Mouse (Mus musculus) midbrain, embryonic 15.5 days (tissue): ENCODE data around the gene Gbp5. TPM values are rescaled to one million over a fixed set of nuclear protein-coding genes. Genes with fewer than 3 reads are reported as not detected.
"Not testable (repeated sequence)": the region's sequence is repeated elsewhere in the genome, so short reads cannot be mapped to it uniquely, and the experiment has no call there.

Source experiments
- ATAC-seq: fragments of 200-750 bp; cut with Nextera tagmentation; replicated peaks from 2 replicates; pipeline ENCODE4 v1.8.0; 2017; ENCODE audit warnings: moderate TSS enrichment
- H3K27ac ChIP-seq: fragments of 300-500 bp; sonication (generic); 2 replicates; pipeline ENCODE4 v1.5.1; 2015; ENCODE audit warnings: mild to moderate bottlenecking, inconsistent platforms
- H3K27me3 ChIP-seq: fragments of 300-500 bp; sonication (generic); replicated peaks from 2 replicates; pipeline ENCODE4 v1.6.1; 2015; ENCODE audit warnings: inconsistent platforms
- H3K36me3 ChIP-seq: fragments of 300-500 bp; sonication (generic); replicated peaks from 2 replicates; pipeline ENCODE4 v1.6.1; 2015; ENCODE audit warnings: inconsistent platforms
- H3K4me1 ChIP-seq: fragments of 300-500 bp; sonication (generic); 2 replicates; pipeline ENCODE4 v1.6.1; 2015; ENCODE audit warnings: inconsistent platforms
- H3K4me2 ChIP-seq: fragments of 300-500 bp; sonication (generic); 2 replicates; pipeline ENCODE4 v1.6.1; 2015; ENCODE audit warnings: inconsistent platforms, mild to moderate bottlenecking, moderate library complexity
- H3K4me3 ChIP-seq: fragments of 300-500 bp; sonication (generic); 2 replicates; pipeline ENCODE4 v1.5.1; 2015; ENCODE audit warnings: mild to moderate bottlenecking, inconsistent platforms
- H3K9ac ChIP-seq: fragments of 300-500 bp; sonication (generic); 2 replicates; pipeline ENCODE4 v1.6.1; 2015; ENCODE audit warnings: mild to moderate bottlenecking, inconsistent platforms
- H3K9me3 ChIP-seq: fragments of 300-500 bp; sonication (generic); 2 replicates; pipeline ENCODE4 v1.6.1; 2016; ENCODE audit warnings: inconsistent platforms
- WGBS: fragments of 180-500 bp; shearing (Covaris S2); methylation state at CpG from one replicate; pipeline ENCODE4 v1.1.7; 2015; ENCODE audit warnings: mixed read lengths; 5-methylcytosine and 5-hydroxymethylcytosine counted together
- polyA plus RNA-seq: library from polyadenylated mRNA; unstranded; fragments of >200 nt; fragmentation: Nextera tagmentation; extraction: Ambion mirVana; gene quantifications from 2 replicates; pipeline ENCODE4 v1.2.1, GENCODE M21; 2015

Gbp5 gene
- polyA plus RNA-seq, 1 experiment from 2014 or later = 0.30 TPM

GRCm38 (mm10) chr3:142554601-142555000 is 60.8 kb downstream of the Gbp5 start:
- no peak overlapping the region for H3K4me2 ChIP-seq
- 82% methylated on average over 1 of the region's 1 CpGs for WGBS
- no peak overlapping the region for H3K9ac ChIP-seq
- H3K36me3 ChIP-seq = no peaks in the 10 kb centered on the region
- no peak overlapping the region for H3K27ac ChIP-seq
- H3K4me1 ChIP-seq = no peaks in the 10 kb centered on the region
- H3K4me3 ChIP-seq = no peak overlapping the region
- H3K9me3 ChIP-seq = no peaks in the 10 kb centered on the region
- ATAC-seq = no peak
- H3K27me3 ChIP-seq = no peaks in the 10 kb centered on the region

- Histone ChIP-seq H3K36me3 (no peaks in the 10 kb centered on the region), H3K4me3 (no peak overlapping the region), H3K4me2 (no peak overlapping the region), H3K9ac (no peak overlapping the region), H3K27me3 (no peaks in the 10 kb centered on the region), H3K27ac (no peak overlapping the region), H3K9me3 (no peaks in the 10 kb centered on the region), H3K4me1 (no peaks in the 10 kb centered on the region)
- no peak for ATAC-seq
- WGBS = 88% methylated on average over 11 of the region's 11 CpGs
Observed at GRCm38 (mm10) chr3:142555623-142556022, 61.8 kb downstream of the Gbp5 start.

DNA sequence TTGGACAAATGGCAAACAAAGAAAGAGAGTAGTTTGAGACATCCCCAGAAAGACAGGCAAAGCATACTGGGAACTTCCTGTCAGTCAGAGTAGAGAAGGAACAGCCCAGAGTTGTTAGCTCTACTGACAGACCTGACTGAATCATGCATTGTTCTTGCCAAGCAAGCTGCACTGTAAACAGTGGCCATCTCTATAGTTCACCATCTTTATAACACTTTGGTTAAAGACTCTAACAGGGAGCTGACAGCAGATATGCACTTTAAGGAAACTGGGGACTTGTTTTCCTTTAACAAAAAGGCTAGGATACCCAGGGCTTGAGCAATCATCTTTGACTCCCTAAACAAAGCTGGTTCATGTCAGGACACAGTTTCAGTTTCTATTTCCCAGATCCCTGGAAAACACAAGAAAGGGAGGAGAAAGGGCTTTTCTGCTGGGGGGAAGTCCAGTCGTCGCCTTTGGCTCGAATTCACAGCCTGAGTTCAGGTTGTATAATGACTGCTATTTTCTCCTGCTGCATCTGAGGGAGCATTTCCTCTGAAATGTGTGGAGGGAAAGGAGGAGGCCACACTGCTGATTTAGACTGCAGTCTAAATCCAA is 66.0 kb downstream of the Gbp5 start, which contains the start of gene Gbp3:
Gbp3 (plus strand) TSS at position 395 of the 597 bp plus-strand sequence.
- H3K4me3 ChIP-seq = no peak within 1 kb of the TSS
- 46% methylated on average over 3 of the region's 3 CpGs for WGBS
- no peaks in the 10 kb centered on the region for H3K27me3 ChIP-seq
- H3K9me3 ChIP-seq = no peaks in the 10 kb centered on the region
- no peak for ATAC-seq
- no peak within 1 kb of the TSS for H3K27ac ChIP-seq
- H3K4me1 ChIP-seq = no peaks in the 10 kb centered on the region
- H3K9ac ChIP-seq = no peak within 1 kb of the TSS
- H3K4me2 ChIP-seq = peak within 1 kb of the TSS; percentile 14; the same call in 1 of the 2 replicates
- no peaks in the 10 kb centered on the region for H3K36me3 ChIP-seq

- Histone ChIP-seq H3K36me3 (no peaks in the 10 kb centered on the region), H3K4me3 (no peak overlapping the region), H3K4me1 (no peaks in the 10 kb centered on the region), H3K27me3 (no peaks in the 10 kb centered on the region), H3K9me3 (no peaks in the 10 kb centered on the region), H3K27ac (no peak overlapping the region), H3K9ac (no peak overlapping the region), H3K4me2 (peak overlapping the region; percentile 14; the same call in 1 of the 2 replicates)
- ATAC-seq = peak; percentile 79
- 25% methylated on average over 12 of the region's 12 CpGs for WGBS
Observed at GRCm38 (mm10) chr3:142560296-142560948, 66.6 kb downstream of the Gbp5 start.

GRCm38 (mm10) chr3:142561045-142561646 is 67.4 kb downstream of the Gbp5 start:
- H3K9me3 ChIP-seq = no peaks in the 10 kb centered on the region
- no peaks in the 10 kb centered on the region for H3K27me3 ChIP-seq
- no peak overlapping the region for H3K9ac ChIP-seq
- no peaks in the 10 kb centered on the region for H3K36me3 ChIP-seq
- ATAC-seq = no peak
- H3K4me1 ChIP-seq = no peaks in the 10 kb centered on the region
- 89% methylated on average over 14 of the region's 14 CpGs for WGBS
- H3K4me3 ChIP-seq = no peak overlapping the region
- H3K4me2 ChIP-seq = no peak overlapping the region
- no peak overlapping the region for H3K27ac ChIP-seq

- Histone ChIP-seq H3K4me2 (no peak overlapping the region), H3K36me3 (no peaks in the 10 kb centered on the region), H3K4me1 (no peaks in the 10 kb centered on the region), H3K9ac (no peak overlapping the region), H3K27me3 (no peaks in the 10 kb centered on the region), H3K27ac (no peak overlapping the region), H3K9me3 (no peaks in the 10 kb centered on the region), H3K4me3 (no peak overlapping the region)
- ATAC-seq = no peak
- WGBS = 88% methylated on average over 7 of the region's 7 CpGs
Observed at GRCm38 (mm10) chr3:142561666-142562065, 67.9 kb downstream of the Gbp5 start.

GRCm38 (mm10) chr3:142567490-142567889 is 73.7 kb downstream of the Gbp5 start:
- 83% methylated on average over 5 of the region's 5 CpGs for WGBS
- H3K27ac ChIP-seq, H3K4me2 ChIP-seq, H3K4me1 ChIP-seq, ATAC-seq, H3K4me3 ChIP-seq, H3K9me3 ChIP-seq, H3K36me3 ChIP-seq, H3K9ac ChIP-seq, H3K27me3 ChIP-seq: not testable (repeated sequence)

DNA sequence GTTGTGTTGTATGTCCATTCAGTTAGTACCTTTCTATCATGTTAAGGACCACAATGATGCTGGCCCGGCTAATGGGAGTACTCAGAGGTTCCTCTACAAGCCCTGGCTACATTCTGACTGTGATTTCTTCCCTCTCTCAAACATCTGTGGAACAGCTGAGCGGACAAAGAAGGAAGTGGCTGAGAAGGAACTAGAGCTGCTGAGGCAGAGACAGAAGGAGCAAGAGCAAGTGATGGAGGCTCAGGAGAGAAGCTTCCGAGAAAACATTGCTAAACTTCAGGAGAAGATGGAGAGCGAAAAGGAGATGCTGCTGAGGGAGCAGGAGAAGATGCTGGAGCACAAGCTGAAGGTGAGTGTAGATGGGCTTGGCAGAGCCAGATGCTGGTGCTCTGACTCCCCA is 77.0 kb downstream of the Gbp5 start:
- Histone ChIP-seq H3K4me2 (no peak overlapping the region), H3K4me3 (no peak overlapping the region), H3K27me3 (no peaks in the 10 kb centered on the region), H3K36me3 (no peaks in the 10 kb centered on the region), H3K27ac (no peak overlapping the region), H3K4me1 (no peaks in the 10 kb centered on the region), H3K9ac (no peak overlapping the region), H3K9me3 (no peaks in the 10 kb centered on the region)
- no peak for ATAC-seq
- 94% methylated on average over 4 of the region's 4 CpGs for WGBS

Other genes starting within 250 kb of the Gbp5 start
- 12.7 and 14.1 TPM in 2 replicates for gene Pdlim5, start 98.3 kb upstream of the Gbp5 start, polyA plus RNA-seq
- gene Gbp7, start 36.4 kb downstream of the Gbp5 start, polyA plus RNA-seq = 2.1 and 2.5 TPM in 2 replicates
- gene Gbp3, start 66.0 kb downstream of the Gbp5 start, polyA plus RNA-seq = 1.1 and 1.5 TPM in 2 replicates
- gene Gbp2b, start 100.9 kb downstream of the Gbp5 start, polyA plus RNA-seq = not detected in 2 replicates
- gene Gbp2, start 126.6 kb downstream of the Gbp5 start, polyA plus RNA-seq = 0.89 and 1.00 TPM in 2 replicates
- gene Kyat3, start 207.1 kb downstream of the Gbp5 start, polyA plus RNA-seq = 4.1 and 4.3 TPM in 2 replicates